Mouse (Mus musculus) skeletal muscle tissue, postnatal 0 days (tissue): Measurements from ENCODE around the gene Krt71. TPM values are rescaled to one million over a fixed set of nuclear protein-coding genes. Genes with fewer than 3 reads are reported as not detected.

Experiments
- microRNA-seq, 2 experiments: library from miRNA; unstranded; fragments of <30 nt; microRNA quantifications; one replicate each; pipeline ENCODE4; 2016
- polyA plus RNA-seq: library from polyadenylated mRNA; unstranded; fragments of >200 nt; fragmentation: Nextera tagmentation; extraction: Ambion mirVana; gene quantifications from 2 replicates; pipeline ENCODE4 v1.2.1, GENCODE M21; 2015

Krt71 gene
- not detected in 2 replicates for polyA plus RNA-seq

GRCm38 (mm10) chr15:101742711-101743110 is at the start of gene Krt71:
Gene Krt71 (minus strand): TSS chr15:101743109.

GRCm38 (mm10) chr15:101786360-101786759 is 43.5 kb upstream of the Krt71 start, which contains the start of gene Krt72:
Gene Krt72 (minus strand): TSS chr15:101786460.

DNA sequence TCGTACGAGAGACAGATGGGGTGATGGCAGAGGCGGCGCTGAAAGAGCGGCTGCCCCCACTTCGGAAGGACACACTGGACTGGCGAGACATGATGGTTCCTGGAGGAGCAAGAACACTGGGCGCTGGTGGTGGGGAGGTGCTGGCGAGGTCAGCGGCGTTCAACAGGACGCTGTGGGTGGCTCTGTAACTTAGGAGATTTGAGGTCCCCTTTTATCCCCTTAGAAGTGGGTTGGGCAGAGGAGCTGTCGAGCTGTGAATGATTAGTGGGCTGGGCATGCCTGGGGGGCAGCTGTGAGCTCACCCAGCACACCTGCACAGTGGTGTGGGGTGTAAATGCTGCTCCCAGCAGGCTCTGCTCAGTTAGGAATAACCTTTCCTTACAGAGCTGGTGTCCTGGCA is 30.2 kb downstream of the Krt71 start, which contains the start of gene Krt5:
Gene Krt5, minus strand, starts transcription at position 179 of the 400 bp plus-strand sequence.

GRCm38 (mm10) chr15:101694207-101694606 is 48.7 kb downstream of the Krt71 start, which contains the start of gene Krt6a:
Gene Krt6a (minus strand): TSS chr15:101694307.

Small RNAs within 50 kb of the gene (microRNA-seq; reads per million reads assigned to microRNA genes)
- gene Gm44323 (0 reads per million in 2 experiments), gene Gm44342 (0 reads per million in 2 experiments)

Other genes starting within 250 kb of the Krt71 start
- not detected in 2 replicates for gene Gm49425, start 225.8 kb downstream of the Krt71 start, polyA plus RNA-seq
- not detected in 2 replicates for gene Krt84, start 210.3 kb downstream of the Krt71 start, polyA plus RNA-seq
- gene Krt82, start 192.4 kb downstream of the Krt71 start, polyA plus RNA-seq, result not detected in 2 replicates
- gene Krt90, start 180.2 kb downstream of the Krt71 start, polyA plus RNA-seq, result not detected in 2 replicates
- gene Krt75, start 169.2 kb downstream of the Krt71 start, polyA plus RNA-seq, result not detected in 2 replicates
- not detected in 2 replicates for gene Gm5414, start 114.9 kb downstream of the Krt71 start, polyA plus RNA-seq
- gene Gm5478, start 95.7 kb downstream of the Krt71 start, polyA plus RNA-seq, result not detected in 2 replicates
- gene Krt6b, start 62.8 kb downstream of the Krt71 start, polyA plus RNA-seq, result not detected in 2 replicates
- gene Krt6a, start 48.8 kb downstream of the Krt71 start, polyA plus RNA-seq, result not detected in 2 replicates
- gene Krt5, start 30.2 kb downstream of the Krt71 start, polyA plus RNA-seq, result 40.5 TPM in 1 of 2 replicates, not detected in the other
- gene Krt72, start 43.4 kb upstream of the Krt71 start, polyA plus RNA-seq, result not detected in 2 replicates
- gene Krt73, start 59.2 kb upstream of the Krt71 start, polyA plus RNA-seq, result not detected in 2 replicates
- not detected in 2 replicates for gene Krt2, start 75.1 kb upstream of the Krt71 start, polyA plus RNA-seq
- gene Krt1, start 107.7 kb upstream of the Krt71 start, polyA plus RNA-seq, result 0.32 and 192 TPM in 2 replicates
- gene Krt77, start 126.6 kb upstream of the Krt71 start, polyA plus RNA-seq, result 0.88 TPM in 1 of 2 replicates, not detected in the other
- gene Krt76, start 149.8 kb upstream of the Krt71 start, polyA plus RNA-seq, result not detected in 2 replicates
- gene Krt4, start 181.6 kb upstream of the Krt71 start, polyA plus RNA-seq, result 0.51 and 0.82 TPM in 2 replicates
- gene Krt79, start 197.2 kb upstream of the Krt71 start, polyA plus RNA-seq, result 2.4 TPM in 1 of 2 replicates, not detected in the other
- 2.5 TPM in 1 of 2 replicates, not detected in the other for gene Krt78, start 211.2 kb upstream of the Krt71 start, polyA plus RNA-seq